Mouse (Mus musculus) megakaryocyte, adult 5-6 weeks (primary cell): ENCODE data around the gene Odf2. TPM values are rescaled to one million over a fixed set of nuclear protein-coding genes. Genes with fewer than 3 reads are reported as not detected.

ENCODE experiments used
- ATAC-seq: 2 replicates; pipeline ENCODE4 v1.8.0; 2016; ENCODE audit warnings: mild to moderate bottlenecking, inconsistent platforms; ENCODE audit not compliant: poor library complexity, severe bottlenecking
- total RNA-seq, 2 experiments: library from RNA; stranded (forward) in 1 of 2; stranded (reverse) in 1 of 2; fragments of 153-499, 151-499 nt in 1 of 2; fragments of 221-1000, 200-1000 nt in 1 of 2; gene quantifications; 2 replicates each; pipeline versions ENCODE4 v1.2.3 to v1.2.4; 2015 to 2017

Odf2 gene
- 28.2 and 29.9 TPM in 2 replicates for total RNA-seq (2015)
- 85.0 and 88.4 TPM in 2 replicates for total RNA-seq (2017)

DNA sequence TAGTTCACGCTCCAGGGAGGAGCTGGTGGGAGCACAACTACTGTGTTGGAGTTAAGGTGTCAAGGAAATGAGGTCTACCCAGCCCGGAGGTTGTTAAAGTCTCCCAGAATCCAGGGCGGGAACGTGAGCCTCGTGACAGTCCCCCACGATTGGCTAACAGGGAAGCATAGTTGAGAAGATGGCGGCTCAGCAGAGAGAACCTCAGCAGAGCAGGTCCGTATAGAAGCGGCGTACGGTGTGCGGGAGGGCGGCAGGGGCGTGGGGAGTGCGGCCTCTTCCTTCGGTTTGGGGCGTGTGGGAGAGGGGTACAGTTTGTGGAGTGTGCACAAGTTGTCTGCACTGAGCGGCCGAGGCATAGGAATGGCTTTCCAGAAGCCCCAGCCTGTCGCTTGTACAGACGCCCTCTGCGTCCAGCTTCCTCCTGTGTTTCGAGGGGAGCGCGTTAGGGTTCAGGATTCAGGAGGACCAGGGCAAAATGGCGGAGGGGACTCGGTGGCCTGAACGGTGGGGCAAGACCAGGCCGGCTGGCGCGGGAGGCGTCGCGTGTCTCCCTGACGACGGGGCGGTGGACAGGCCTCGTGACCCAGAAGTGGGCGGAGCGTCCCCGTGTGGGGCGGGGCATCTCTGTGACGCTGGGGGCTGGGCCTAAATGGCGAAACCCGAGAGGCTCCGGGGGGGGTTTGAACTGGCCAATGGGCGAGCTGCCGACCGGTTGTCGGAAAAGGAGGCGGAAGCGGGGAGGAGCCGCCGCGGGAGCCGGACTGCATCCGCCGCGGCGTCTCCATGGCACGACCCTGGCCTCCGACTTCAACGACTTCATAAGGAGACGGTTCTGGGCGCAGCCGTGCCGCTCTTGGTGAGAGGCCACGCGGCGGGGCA is at the start of gene Odf2:
Gene Odf2, plus strand, starts transcription at position 156 of the 879 bp plus-strand sequence.
- peak; percentile 91 for ATAC-seq

DNA sequence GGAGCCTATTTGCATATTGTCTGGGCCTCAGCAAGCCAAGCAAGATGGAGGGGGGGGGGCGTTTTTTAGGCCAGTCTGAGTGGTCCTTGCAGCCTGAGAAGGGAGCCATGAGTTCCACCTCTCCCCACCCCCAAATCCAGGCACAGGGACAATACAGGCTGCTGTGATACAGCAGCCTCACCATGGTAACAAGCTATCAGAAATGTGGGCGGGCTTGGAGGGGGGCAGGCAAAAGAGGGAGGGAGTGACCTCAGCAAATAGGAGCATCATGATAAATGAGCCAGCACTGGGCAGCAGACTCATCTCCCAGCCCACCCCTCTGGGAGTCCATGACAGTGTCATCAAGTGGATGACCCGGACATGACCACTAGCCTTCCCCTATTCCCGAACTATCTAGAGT is 49.6 kb upstream of the Odf2 start:
- no peak for ATAC-seq

DNA sequence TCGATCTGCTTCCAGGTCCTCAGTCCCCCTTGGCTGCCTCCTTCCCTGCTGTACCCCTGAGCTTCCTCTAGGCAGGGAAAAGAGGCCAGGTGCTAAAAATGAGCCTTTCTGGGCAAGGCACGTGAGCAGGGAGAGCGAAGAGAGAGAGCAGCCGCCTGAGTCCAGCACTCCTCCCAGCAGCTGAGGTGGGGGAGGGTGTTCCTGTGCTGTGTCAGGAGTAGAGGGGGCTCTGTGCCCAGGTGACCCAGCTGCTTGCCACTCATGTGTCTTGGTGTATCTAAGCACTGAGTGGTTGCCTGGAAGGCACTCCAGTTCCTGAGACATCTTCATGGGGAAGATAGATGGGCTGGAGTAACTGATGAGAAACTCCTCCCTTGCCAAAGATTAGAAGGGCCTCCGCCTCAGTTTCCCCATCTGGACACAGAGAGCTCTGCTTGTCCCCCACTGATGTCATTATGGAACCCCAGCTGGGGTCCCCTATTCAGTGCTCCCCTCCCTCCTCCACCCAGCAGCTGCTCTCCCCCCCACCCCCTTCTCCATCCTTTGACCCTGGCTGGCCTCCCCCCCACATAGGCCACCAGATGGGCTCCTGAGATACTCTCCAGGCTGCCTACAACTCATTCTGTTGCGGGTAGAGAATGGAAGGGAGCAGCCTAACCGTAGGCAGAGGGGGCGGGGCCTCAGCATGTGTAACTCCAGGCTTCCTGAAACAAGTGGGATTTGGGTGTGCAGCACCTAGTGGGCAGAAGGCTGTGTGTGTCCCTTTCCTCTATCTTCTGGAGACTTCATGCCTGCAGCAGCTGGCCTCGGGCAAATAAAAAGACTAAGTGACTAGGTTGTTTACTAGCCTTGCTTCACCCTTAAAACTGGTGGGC is 45.6 kb upstream of the Odf2 start:
- no peak for ATAC-seq

DNA sequence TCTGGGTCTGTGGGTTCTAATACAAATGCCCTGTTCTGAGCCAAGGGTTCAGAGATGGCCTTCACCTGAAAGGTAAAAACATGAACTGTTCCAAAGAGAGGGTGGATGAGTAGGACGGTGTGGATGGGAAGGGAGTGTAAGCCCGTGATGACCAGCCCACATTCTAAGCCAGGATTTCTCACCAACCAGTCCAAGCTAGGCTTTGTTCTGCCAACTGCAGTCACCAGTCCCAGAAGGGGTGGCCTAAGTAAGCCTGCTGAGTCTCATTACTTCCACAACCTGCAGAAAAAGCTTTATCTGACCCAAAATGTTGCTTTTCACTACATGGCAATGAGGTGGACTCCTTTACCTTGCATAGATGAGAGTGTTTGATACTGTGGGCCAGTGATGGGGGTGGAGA is 44.9 kb upstream of the Odf2 start:
- no peak for ATAC-seq

DNA sequence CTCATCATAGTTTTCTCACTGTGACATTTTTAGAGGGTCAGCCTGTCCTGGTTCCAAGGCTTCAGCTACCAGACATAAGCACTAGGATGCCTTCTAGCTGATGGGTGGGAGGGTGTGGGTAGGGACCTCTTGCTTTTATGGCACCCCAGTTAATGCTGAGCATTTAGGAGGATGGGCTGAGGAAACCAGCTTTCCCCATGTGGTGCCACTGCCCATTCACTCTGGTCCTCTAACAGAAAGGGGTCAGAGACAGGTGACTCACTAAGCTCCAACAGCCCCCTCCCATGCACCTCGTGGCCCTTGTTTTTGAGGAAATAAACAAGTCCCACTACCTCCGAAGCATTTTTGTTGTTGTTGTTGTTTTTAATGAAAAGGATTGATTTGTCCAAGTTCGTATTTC is 44.4 kb upstream of the Odf2 start:
- no peak for ATAC-seq

DNA sequence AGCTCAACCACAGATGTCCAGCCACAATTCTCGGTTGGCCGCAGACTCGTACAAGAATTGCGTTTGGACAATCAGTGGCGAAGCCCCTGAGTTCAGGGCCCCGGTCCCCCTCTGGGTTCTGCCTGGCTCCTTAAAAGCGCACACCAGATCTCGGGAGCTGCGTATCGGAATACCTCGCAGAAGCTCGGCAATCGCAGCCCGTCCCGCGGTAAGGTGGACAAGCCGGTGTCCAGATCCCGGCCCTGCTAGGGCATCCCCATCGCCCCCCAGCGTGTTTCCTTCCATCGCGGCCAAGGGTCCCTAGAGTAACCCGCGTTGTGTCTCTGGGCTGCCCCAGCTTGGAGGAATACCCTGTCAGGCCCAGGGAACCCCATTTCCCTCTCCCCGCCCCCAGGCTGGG is 43.4 kb upstream of the Odf2 start:
- ATAC-seq: no peak

DNA sequence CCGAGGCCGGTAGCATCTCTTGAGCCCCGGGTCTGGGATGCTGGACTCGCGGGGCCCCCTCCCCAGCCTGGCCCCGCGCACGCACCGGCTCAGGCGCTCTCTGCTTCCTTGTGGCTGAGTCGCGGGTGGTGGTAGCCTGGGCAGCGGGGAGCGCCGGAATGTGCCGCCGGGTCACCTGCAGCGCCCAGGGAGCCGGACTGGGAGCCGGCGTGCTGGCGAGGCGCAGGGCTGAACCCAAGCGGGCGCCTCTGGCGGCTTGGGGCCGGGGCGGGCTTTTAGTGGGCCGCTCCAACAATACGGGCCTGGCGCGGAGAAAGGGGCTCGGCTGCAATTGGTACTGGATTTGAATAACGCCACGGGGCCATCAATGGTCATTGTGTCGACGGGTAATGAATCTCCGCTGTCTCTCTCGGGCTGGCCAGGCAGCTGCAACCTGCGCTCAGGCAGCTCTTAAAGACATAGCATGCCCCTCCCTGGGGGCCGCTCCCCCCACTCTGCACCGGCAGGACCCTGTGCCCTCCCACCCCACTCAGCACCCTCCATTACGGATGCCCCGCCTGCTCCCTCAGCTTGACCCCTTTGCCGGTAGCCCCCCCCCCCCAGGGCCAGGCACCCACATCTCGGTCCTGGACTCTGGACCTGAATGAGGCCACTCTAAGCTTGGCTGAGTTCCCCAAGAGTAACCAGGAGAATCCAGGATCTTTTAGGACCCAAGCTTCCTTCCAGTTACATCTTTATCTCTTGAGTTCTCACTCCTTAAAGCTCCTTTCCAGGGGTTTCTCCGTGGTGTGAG is 42.8 kb upstream of the Odf2 start:
- ATAC-seq: no peak

DNA sequence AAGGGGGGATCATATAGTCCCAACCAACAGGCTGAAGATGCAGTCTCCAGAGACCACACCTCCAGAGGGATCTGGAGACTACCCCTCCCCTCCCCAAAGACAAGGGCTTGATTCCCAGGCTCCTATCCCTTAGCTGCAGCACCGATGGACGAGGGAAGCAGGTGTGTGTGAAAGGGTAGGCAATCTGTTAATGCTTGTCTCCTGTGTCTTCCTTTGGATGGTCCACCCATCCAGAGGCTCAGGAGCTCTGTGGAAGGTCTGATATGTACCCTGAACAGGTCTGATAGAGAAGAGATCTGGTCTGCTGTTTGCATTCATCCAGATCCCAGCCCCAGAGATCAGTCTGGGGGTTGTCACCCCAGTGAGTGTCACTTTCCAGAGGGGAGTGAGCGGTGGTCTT is 42.1 kb upstream of the Odf2 start:
- no peak for ATAC-seq

DNA sequence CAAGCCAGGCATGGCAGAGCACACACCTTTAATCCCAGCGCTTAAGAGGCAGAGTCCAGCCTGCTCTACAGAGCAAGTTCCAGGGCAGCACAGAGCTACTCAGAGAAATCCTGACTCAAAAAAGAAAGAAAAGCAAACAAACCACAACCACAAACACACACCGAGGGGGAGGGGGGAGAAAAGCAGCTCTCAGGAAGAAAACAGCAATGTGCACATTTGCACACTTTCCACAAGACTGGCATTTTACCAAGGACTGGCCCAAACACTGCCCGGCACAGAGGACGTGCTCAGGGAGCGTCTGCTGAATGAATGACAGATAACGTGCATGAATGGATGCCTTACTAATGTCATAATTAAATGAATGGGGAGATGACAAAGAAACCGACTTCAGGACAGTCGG is 40.0 kb upstream of the Odf2 start:
- no peak for ATAC-seq

DNA sequence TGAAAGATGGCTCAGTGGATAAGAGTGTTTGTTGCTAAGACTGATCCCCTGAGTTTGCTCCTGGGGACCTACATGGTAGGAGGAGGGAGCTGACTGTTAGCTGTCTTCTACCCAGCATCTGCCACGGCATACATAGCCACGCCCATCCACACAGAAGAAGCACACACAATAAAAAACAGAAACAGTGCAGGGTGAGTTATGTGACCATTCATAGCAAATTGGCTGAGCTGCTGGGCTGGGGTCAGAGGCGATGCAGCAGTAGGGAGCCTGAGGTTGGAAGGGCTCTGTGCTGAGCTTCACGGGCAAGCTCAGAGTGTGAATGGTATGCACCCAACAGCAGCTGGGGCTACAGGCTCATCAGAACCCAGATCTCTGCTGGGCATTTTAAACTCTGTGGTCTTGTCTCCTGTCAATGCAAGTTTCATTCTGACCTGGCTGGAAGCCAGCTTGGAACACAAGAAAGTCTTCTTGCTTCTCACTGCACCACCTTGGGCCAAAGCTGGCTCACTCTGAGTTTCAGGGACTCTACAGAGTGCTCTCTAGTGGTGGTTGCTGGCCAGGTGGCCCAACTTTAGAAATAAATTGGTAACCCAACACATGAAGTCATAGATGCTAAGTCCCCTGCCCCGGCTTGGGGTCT is 39.1 kb upstream of the Odf2 start:
- no peak for ATAC-seq

DNA sequence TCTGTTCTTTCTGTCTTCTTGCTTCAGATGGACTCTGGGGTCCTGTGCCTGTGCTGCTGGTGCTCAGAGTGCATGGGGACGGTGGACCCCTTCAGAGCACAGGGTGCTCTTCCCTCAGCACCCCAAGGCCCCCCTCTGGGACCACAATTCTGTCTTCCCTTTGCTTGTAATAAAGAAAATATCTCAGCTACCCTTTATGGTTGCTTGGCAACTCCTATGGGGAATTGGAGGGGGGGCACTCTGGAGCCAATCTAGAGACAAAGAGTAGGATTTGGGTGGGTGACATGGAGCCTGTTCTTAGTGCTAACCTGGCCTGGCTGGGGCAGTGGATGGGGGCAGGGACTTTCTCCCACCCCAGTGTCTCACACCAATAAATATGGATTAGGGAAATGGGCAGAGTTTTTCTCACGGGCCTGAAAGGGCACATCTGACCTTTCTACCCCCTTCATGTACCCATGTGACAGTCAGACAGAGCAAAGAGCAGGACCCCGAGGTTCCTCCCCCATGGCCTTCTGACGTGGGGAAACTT is 36.0 kb upstream of the Odf2 start:
- no peak for ATAC-seq

DNA sequence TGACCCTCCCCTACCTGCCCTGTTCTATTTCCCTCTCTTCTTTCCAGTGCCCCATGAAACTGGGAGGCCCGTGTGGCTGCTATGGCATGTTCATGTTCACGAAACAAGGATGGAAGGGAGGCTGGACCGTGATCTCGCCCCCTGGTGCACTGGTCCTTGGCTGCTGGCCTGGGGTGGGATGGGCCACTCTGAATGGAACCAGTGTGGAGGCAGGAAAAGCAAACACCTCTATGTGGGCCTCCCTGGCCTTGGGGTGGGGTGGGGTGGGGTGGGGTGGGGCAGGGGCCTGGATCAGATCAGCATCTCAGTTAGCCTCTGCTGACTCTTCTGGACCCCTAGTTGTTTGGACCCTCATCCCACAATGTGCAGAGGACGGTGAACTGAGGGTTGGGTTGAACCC is 35.3 kb upstream of the Odf2 start:
- no peak for ATAC-seq

DNA sequence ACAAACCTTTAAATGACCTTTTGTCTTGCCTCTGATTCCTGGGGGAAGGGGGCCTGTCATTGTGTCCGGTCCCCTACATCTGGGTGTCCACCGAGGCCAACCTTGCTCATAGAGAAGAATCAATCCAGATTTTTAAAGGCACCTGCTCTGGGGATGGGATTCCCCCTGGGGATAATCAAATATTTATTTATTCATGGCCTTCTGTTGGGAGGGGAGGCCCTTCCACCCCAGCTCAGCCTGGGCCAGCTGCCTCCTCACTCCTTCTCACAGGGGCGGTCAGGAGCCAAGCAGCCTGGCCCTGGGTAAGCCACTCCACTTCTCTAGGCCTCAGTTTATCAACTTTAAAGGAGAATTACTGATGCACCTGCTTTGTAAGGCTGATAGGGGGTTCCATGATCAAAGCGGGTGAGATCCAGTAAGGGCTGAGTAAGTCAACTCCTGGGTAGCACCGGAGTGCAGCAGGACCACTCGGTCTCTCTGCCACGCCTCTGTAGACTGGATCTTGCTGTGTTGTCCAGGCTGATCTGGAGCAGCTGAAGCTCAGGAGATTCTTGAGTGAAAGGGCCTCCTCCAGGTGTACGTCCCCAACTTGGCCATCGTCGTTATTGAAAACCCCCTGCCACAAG is 33.3 kb upstream of the Odf2 start:
- no peak for ATAC-seq

DNA sequence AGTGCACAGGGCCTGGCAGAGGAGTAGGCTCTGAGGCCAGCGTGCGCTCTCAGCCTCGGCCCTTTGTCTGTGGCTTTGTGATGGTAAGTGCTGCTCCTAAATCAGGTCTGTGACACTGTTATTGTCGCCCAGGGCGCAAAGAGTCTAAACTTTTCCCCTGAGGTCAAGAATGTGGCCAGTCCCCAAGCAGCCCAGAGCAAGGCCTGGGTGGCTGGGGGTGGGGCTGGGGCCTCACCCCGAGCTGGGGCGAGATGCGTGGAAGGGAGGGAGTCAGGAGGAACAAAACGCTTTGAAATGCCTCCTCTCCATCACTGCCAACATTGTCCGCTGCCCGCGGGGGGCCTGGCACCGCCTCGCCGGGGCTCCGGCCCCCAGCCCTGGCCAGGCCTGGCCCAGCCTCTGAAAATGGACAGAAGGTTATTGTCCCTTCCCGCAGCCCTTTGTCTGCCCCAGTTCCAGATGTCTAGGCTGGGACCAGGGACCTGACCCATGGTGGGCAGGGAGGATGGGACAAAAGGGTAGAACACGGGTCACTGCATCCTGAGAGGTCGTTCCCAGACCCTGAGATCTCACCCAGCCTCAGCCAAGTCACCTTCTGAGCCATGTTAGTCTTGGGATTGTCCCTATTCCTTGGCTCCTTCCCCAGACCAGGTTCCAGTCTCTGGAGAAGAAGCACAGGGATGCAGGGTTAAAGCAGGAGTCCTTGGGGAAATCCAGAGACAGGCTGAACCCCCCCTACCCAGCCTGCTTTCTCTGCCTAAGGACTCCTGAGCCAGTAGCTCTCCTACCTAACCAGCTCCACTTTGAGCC is 32.4 kb upstream of the Odf2 start:
- no peak for ATAC-seq

DNA sequence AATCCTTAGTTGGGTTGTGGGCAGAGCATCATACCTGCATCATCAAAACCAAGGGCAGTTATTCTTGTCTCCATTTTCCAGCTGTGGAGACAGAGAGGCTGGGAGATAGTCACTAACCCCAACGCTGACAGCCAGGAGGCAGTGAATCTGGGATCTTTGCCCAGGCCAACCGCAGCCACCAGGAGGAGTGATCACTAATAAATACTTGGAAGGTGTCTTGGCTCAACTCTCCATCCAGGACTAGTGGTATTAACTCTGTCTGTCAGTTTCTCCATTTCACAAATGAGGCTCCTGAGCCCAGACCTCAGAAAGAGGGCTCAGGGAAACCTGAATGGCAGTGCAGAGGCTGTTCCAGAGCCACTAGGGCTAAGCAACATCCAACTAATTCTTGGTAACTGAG is 31.7 kb upstream of the Odf2 start:
- no peak for ATAC-seq

DNA sequence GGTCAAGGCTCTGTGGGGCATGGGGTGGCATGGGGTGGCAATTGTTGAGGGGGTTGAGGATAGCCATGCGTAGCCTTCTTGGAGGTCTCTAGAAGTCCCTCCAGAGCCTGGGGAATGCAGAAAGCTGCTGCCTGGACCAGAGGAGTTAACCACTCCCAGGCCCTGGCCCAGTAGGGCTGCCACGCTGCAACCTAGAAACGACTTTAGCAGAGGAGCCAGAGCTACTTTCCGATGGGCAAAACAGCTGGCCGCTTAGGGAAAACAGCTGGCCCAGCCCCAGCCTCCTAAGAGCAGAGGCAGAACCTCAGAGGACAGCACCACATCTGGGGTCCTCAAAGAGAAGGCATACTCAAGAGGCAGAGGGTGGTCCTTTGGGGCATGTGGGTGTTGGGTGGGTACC is 31.1 kb upstream of the Odf2 start:
- ATAC-seq: no peak

DNA sequence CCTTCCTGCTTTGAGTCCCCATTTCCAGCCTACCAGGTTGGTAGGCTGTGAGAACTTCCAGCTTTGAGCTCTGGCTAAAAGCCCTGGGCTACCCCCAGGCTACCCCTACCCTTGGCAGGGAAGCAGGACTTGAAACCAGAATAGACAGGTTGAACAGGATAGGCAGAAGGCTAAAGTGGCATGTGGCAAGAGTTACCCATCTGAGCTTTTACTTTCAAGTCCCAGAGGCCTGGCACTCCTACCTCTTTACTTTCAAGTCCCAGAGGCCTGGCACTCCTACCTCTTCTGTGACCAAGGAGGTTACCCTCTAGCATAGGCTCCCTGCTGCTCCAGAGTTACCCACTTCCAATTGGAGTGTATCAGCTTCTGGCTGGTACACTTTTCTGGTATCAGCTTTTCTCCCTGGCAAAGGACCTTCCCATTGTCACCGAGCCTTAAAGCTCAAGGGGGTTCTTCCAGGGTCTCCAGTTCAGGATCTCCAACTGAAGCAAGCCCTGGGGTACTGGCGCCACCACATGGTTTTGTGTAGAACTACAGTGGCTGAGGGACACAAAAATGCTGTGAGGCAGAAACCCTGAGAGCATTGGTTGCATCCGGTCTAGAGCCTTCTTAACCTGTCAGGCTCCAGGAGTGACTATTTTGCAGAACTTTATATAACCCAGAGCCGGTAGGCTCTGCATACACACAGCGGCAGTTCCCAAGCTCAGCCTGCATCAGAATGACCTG is 30.1 kb upstream of the Odf2 start:
- 0 out of 2 replicates have a peak, but pooled peaks have one; percentile 43 for ATAC-seq

DNA sequence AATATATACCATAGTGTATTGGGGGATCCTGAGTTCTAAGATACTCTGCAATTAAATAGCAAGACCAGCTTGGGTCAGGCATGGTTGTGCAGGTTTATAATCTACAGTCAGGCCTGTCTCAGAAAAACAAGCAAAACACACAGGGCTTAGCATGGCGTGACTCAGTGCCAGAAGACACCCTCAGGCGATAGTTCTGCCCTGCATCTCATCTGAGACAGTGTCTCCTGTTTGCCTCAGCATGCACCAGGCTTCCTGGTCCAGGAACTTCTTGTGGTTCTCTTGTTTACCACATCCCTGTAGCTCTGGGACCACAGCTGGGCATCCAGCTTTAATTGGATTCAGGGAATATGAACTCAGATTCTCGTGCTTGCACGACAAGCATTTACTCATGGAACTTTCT is 23.9 kb upstream of the Odf2 start:
- no peak for ATAC-seq
